Mouse (Mus musculus): ENCODE data around the gene Gm20388.

Gene Gm20388

DNA sequence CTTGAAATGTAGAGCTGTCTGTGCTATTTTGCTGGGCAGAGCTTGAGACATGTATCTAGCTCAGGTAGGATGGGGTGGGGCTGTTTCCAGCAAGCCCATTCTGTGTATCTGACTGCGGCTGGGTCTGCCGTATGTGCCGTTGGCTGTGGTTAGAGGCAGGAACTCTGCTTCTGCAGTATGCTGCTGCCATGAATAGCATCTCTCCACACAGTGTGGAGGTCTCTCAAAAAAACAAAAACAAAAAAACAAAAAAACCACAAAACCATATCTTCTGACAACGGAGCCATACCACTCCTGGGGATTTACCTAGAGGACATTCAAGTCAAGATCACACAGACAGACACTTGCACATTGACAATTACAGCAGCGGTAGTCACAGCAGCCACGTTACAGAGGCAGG lies 4407.2 kb downstream of the Gm20388 start:
- no peak for DNase-seq

GRCm38 (mm10) chr8:124318612-124319315 lies 4408.1 kb downstream of the Gm20388 start:
- DNase-seq: peak; percentile 52

DNA sequence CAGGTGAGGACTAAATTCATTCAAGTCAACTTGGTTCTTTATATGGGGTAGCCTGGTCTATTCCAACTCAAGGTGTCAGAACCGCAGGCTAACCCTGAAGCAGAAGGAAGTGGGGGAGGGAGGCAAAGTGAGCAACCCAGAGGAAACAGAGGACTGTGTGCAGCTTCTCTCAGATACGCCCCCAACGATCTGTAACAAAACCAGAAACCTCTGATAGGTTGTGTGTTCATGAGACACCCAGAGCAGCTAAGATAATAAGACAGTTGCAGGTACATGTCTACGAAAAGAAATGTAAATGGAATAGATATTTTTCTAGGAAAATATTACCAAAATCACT lies 4408.6 kb downstream of the Gm20388 start:
- DNase-seq: no peak

- no peak for DNase-seq
Measured at GRCm38 (mm10) chr8:124321227-124321840, 4410.7 kb downstream of the Gm20388 start.

GRCm38 (mm10) chr8:124323356-124323755 lies 4412.7 kb downstream of the Gm20388 start:
- no peak for DNase-seq

GRCm38 (mm10) chr8:124328259-124328658 lies 4417.6 kb downstream of the Gm20388 start:
- DNase-seq: no peak

GRCm38 (mm10) chr8:124329690-124330089 lies 4419.0 kb downstream of the Gm20388 start:
- DNase-seq: no peak

GRCm38 (mm10) chr8:124330433-124330832 lies 4419.8 kb downstream of the Gm20388 start:
- DNase-seq: no peak

- no peak for DNase-seq
Measured at GRCm38 (mm10) chr8:124331094-124331493, 4420.5 kb downstream of the Gm20388 start.

DNA sequence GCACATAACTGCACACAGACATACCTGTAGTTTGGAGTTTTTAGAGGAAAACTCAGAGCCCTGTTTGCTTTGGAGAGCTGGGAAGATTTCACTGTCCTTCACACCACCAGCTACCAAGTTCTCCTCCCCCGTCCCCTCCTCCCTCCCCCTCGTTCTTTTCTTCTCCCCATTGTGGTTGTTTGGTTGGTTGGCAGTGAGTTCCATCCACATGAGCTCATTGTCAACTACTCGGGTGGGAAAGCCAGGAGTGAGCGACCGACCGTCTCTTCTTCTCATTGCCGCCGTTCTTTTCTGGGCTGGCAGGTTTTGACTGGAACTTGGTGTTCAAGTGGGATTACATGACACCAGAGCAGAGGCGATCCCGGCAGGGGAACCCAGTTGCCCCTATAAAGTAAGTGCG lies 4421.1 kb downstream of the Gm20388 start:
- DNase-seq: no peak

GRCm38 (mm10) chr8:124336302-124336701 lies 4425.7 kb downstream of the Gm20388 start:
- no peak for DNase-seq

GRCm38 (mm10) chr8:124339742-124340141 lies 4429.1 kb downstream of the Gm20388 start:
- no peak for DNase-seq

DNA sequence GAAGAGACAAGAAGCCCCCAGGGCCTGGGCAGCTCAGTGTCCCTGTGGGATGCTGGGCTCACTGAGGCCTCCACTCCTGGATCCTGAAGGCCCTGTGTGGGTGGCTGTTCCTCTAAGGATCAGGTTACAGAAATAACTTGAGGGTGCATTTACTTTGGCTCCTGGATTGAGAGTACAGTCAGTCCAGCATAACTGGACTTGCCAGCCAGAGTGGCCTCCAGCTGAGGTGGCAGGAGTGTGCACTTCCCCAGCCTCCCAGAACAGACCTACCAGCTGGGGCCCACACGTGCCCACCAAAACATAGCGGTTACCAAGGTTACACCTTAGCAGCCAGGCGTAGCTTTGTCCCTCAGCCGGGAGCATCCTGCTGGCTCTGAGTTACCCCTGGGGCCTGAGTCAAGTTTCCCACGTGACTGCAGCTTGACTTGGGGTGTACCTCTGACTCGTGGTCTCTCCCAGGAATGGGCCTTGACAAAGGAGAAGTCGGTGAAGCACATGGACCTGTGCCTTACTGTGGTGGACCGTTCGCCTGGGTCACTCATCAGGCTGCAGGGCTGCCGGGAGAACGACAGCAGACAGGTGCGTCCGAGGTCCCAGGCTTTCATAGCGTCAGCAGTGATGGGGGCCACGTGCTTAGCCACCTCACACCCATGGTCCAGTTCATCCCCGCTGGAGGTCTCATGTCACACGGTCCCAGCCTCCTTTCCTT lies 4429.9 kb downstream of the Gm20388 start:
- DNase-seq: no peak

DNA sequence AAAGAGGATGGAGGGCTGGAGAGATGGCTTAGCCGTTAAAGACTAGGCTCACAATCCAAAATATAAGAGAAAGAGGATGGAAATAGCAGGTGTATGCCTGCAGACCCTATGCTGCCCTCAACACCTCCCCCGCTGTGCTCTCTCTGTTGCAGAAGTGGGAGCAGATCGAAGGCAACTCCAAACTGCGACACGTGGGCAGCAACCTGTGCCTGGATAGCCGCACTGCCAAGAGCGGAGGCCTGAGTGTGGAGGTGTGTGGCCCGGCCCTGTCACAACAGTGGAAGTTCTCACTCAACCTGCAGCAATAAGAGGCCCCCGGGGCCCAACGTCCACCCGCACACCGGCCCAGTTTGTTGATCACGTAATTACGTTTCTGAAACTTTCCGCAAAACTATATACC lies 4432.5 kb downstream of the Gm20388 start:
- no peak for DNase-seq

GRCm38 (mm10) chr8:124343991-124344390 lies 4433.4 kb downstream of the Gm20388 start:
- no peak for DNase-seq

GRCm38 (mm10) chr8:124345098-124345497 lies 4434.5 kb downstream of the Gm20388 start:
- no peak for DNase-seq

DNA sequence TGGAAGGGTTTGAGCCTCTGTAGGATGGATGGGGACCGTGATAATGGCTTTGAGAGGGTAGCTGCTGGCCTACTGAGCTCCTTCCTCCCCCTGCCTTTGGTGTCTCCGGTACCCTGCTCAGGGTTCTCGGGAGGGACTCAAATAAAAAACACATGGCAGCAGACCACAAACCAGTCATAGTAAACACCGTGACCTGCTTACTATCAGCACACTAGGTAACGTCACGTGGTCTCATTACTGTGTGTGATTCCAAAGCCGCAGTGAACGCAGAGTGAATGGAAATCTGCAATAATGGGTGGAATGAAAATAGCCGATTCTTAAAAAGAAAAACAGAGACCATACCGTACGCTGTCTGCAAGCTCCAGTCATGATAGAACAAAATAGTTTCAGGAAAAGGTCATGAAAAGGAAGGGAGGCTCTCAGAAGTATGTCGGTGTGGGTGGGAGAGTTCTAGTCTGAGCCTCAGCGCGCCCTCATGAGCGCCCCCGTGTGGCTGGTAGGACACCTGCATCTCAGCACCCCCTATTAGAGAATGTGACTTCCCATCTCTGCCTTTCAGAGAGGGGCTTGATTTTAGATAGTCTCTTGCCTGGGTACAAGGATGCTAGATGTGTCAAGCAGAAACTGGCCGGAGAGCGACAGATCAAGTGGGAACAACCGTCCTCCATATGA lies 4436.3 kb downstream of the Gm20388 start:
- DNase-seq: peak; percentile 76

DNA sequence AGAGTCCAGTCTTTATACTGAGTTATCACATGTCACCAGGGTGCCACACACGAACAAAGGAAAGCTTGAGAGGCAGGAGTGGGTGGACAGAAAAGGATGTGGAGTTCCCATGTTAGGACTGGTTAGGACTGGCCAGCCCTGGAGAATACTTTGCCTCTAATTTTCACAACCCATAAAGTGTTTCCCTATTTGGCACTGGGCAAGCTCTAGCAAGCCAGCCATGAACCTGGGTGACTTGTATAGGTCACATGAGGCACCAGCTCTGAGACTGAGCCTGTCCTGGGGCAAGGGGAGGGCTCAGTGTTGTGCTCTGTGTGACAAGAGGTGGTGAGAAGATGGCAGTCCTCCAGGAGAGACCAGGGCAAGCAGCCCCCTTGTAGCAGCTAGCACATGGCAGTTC lies 4437.4 kb downstream of the Gm20388 start:
- no peak for DNase-seq

- peak; percentile 88 for DNase-seq
Measured at GRCm38 (mm10) chr8:124349663-124350062, 4439.0 kb downstream of the Gm20388 start.

DNA sequence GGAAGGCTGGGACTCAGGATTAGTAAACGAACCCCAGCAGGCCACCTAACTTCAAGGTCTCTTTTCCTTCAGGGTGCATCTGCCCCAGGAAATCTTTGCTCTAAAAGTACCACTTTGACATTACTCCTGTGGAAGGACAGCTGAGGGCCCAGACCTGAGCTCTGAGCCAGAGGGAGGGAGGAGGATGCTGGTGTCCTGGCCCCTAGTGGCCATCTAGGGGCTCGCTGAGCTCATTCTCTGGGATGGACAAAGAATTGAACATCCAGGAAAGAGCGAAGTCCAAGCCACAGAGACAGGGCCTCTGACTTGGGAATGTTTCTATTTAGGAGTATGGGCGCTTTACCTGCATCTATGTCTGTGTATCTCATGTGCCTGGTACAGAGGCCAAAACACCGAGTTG lies 4441.0 kb downstream of the Gm20388 start:
- no peak for DNase-seq

DNA sequence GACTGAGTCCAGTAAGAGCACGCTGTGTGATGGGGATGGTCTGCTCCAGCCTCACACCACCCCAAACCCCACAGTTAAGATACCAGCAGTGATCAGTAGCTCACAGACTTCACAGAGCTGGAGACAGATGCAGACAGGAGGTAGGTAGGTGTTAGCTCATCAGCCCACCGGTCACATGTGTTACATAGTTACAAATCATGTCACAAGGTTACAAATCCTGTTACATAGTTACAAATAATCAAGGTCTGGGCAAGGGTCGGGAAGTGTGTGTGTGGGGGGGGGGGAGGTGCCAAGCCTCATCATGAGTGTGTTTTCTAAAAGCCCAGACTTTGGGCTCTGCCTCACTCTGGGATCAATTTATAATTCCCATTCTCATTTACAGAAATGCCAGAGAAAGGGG lies 4450.3 kb downstream of the Gm20388 start:
- DNase-seq: no peak

DNA sequence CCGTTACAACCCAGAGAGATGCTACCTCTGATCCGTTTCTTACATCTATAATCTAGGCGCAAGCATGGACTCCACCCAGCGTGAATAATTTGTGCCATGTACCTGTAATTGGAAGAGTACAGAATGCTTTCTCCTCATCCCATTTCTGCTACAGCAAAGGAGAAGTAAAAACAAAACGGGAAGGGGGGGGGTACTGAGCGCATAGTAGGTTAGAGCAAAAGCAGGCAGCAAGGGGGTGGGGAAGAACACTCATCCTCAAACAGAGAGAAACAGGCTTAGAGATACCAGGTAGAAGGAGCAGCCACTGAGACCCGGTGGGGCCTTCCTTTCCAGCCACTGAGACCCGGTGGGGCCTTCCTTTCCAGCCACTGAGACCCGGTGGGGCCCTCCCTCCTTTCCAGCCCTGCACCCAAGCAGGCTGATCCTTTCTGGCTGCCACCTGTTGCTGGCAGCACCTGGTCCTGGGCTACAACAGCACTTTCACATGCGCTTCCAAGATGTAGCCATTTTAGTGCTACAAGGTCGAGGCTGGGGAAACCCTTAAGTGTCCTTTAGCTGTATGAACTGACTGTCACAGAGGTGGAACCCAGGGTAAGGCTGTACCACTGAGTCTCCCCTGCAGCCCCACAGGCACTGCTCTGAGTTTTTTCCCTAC lies 4451.3 kb downstream of the Gm20388 start:
- no peak for DNase-seq

DNA sequence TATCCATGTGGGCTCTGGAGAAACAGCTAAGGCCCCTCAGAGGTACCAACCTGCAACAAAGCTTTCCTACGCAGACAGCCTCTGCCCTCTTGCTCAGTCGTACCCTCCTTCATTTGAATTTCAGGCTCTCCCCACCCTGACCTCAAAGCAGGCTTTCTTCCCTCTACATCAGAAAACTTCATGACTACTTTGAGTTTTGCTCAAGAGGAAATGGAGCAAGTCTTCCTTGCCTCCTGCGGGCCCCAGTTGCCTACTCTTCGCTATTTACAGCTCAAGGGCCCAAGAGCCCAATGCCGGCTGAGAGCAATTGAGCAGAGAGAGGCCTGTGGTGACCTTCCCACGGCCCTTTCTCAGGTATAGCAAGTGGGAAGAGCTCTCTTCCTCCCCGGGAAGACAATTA lies 4451.9 kb downstream of the Gm20388 start:
- no peak for DNase-seq
